Comparison of ENCODE assay signal across 9 mouse cellular contexts in genomic region chr5:123134186-123134874, GRCm38 (mm10). TPM values are rescaled to one million over a fixed set of nuclear protein-coding genes. Genes with fewer than 3 reads are reported as not detected.
A peak's percentile ranks its signal among the peaks of the same experiment; 100 is the strongest.
DNase-seq lines count a peak whose midpoint lies in the region; ATAC-seq and TF ChIP-seq lines count a peak whose summit lies in the region.
"Had no signal": no experiment of that assay in that cellular context is flagged by ENCODE, and none has a peak within 500 bp of the region (broad histone marks: within the 10 kb centered on the region; RNA-seq: fewer than 3 reads in every experiment).

No protein-coding gene starts in this region.

- H3K9ac ChIP-seq in hindbrain, postnatal 0 days (replicated peaks; ENCODE audit: low read length): peak overlapping the region; percentile 96
- H3K9ac ChIP-seq in liver, embryonic 13.5 days: peak overlapping the region; percentile 100

- peak overlapping the region; percentile 78; the same call in 1 of the 2 replicates for H3K4me3 ChIP-seq in hindbrain, postnatal 0 days (ENCODE audit: low read length)
- H3K4me3 ChIP-seq in liver, embryonic 13.5 days (replicated peaks): peak overlapping the region; percentile 96
- H3K4me3 ChIP-seq in olfactory bulb, adult 2 months (ENCODE audit: insufficient read depth, low read depth, low read length): no peak overlapping the region

- peaks cover 59% of the 10 kb centered on the region for H3K4me1 ChIP-seq in hindbrain, postnatal 0 days (ENCODE audit: insufficient read depth, low read length)
- H3K4me1 ChIP-seq in liver, embryonic 13.5 days (replicated peaks): peaks cover 91% of the 10 kb centered on the region
- H3K4me1 ChIP-seq in olfactory bulb, adult 2 months (ENCODE audit: control insufficient read depth, insufficient read depth, low read length): peaks cover 76% of the 10 kb centered on the region

- DNase-seq in frontal cortex, postnatal 36 days (ENCODE audit: low spot score in 2 of 2): peak; percentile 49 to 60
- no peak for DNase-seq in frontal cortex, postnatal 10 days (ENCODE audit: low spot score in 2 of 2)
- DNase-seq in cerebellum, adult 18-20 months: peak; percentile 69 to 73
- peak; percentile 79 to 87 for DNase-seq in gastrocnemius, adult 8-10 months (ENCODE audit: low spot score in 2 of 2)
- DNase-seq in hindbrain, postnatal 0 days (ENCODE audit: low spot score): peak; percentile 49
- DNase-seq in liver, embryonic 13.5 days: no peak
- DNase-seq in spleen, adult 12 weeks (ENCODE audit: low spot score): no peak

- no peaks in the 10 kb centered on the region; the same call in 1 of the 2 replicates for H3K36me3 ChIP-seq in hindbrain, postnatal 0 days (ENCODE audit: insufficient read depth, low read length)
- H3K36me3 ChIP-seq in liver, embryonic 13.5 days: peaks cover 31% of the 10 kb centered on the region

- peak overlapping the region; percentile 100 for H3K27ac ChIP-seq in hindbrain, postnatal 0 days
- H3K27ac ChIP-seq in liver, embryonic 13.5 days: peak overlapping the region; percentile 100
- peak overlapping the region; percentile 84 for H3K27ac ChIP-seq in olfactory bulb, adult 2 months (ENCODE audit: insufficient read depth, low read depth, low read length)

- H3K4me2 ChIP-seq in hindbrain, postnatal 0 days (ENCODE audit: low read depth, low read length): peak overlapping the region; percentile 99
- peak overlapping the region; percentile 100 for H3K4me2 ChIP-seq in liver, embryonic 13.5 days

- no peaks in the 10 kb centered on the region for H3K9me3 ChIP-seq in hindbrain, postnatal 0 days (ENCODE audit: low read length)
- no peaks in the 10 kb centered on the region for H3K9me3 ChIP-seq in liver, embryonic 13.5 days (replicated peaks)

- no peak for TF ChIP-seq POLR2A in olfactory bulb, adult 2 months (IDR thresholded peaks at IDR 0.05; ENCODE audit: insufficient read depth, low read depth, low read length)

- H3K27me3 ChIP-seq in hindbrain, postnatal 0 days (ENCODE audit: insufficient read depth, low read length): no peaks in the 10 kb centered on the region
- H3K27me3 ChIP-seq in liver, embryonic 13.5 days: 0 out of 2 replicates have a peak, but pooled peaks cover 9% of the 10 kb centered on the region

- ATAC-seq in hindbrain, postnatal 0 days: no peak
- no peak for ATAC-seq in liver, embryonic 13.5 days (ENCODE audit: low read depth)

- WGBS in hindbrain, postnatal 0 days: 10% methylated on average over 13 of the region's 13 CpGs
- WGBS in liver, embryonic 13.5 days (ENCODE audit: insufficient replicate concordance): 46% methylated on average over 13 of the region's 13 CpGs
- WGBS in olfactory bulb, adult 2 months: 9% methylated on average over 13 of the region's 13 CpGs

- no peak for TF ChIP-seq CTCF in hindbrain, postnatal 0 days (IDR thresholded peaks at IDR 0.05; ENCODE audit: low read depth)
- TF ChIP-seq CTCF in olfactory bulb, adult 2 months (IDR thresholded peaks at IDR 0.05; ENCODE audit: insufficient read depth, low read depth, low read length): no peak

RNA-seq across cellular contexts. Expression of gene Rhof, which starts 1.8 kb away (rescaled TPM):
- under 1 TPM in 3 of 4 experiments, not detected in 1; 0.24 to 0.36 (median 0.36) TPM for total RNA-seq in gastrocnemius, adult 8-10 months (2022)
- total RNA-seq in hindbrain, postnatal 0 days (2014; rRNA removed): 43.5 and 44.4 TPM in 2 replicates
- 36.6 and 36.8 TPM in 2 replicates for polyA plus RNA-seq in hindbrain, postnatal 0 days (2015; fragmentation: Nextera tagmentation; extraction: Ambion mirVana)
- polyA plus RNA-seq in liver, embryonic 13.5 days (2015; fragmentation: Nextera tagmentation; extraction: Ambion mirVana): 2.5 and 3.4 TPM in 2 replicates
- not detected in 2 replicates for polyA plus RNA-seq in olfactory bulb, adult 2 months (2012; ENCODE audit: insufficient read depth, insufficient read length, low replicate concordance, missing spikeins)

RNA-seq across cellular contexts. Expression of gene Setd1b, which starts 7.7 kb away (rescaled TPM):
- 10 to 100 TPM in 3 of 4 experiments, 1 to 10 TPM in 1; 8.0 to 10.8 (median 10.5) TPM for total RNA-seq in gastrocnemius, adult 8-10 months (2022)
- 4.8 TPM in 2 replicates for total RNA-seq in hindbrain, postnatal 0 days (2014; rRNA removed)
- 7.1 and 7.2 TPM in 2 replicates for polyA plus RNA-seq in hindbrain, postnatal 0 days (2015; fragmentation: Nextera tagmentation; extraction: Ambion mirVana)
- polyA plus RNA-seq in liver, embryonic 13.5 days (2015; fragmentation: Nextera tagmentation; extraction: Ambion mirVana): 3.4 and 3.8 TPM in 2 replicates
- polyA plus RNA-seq in olfactory bulb, adult 2 months (2012; ENCODE audit: insufficient read depth, insufficient read length, low replicate concordance, missing spikeins): not detected in 2 replicates

RNA-seq across cellular contexts. Expression of gene Psmd9, which starts 34.9 kb away (rescaled TPM):
- 10 to 100 TPM; 11.4 to 12.8 (median 12.3) TPM for total RNA-seq in gastrocnemius, adult 8-10 months (2022)
- total RNA-seq in hindbrain, postnatal 0 days (2014; rRNA removed): 28.5 and 30.8 TPM in 2 replicates
- 86.1 and 87.2 TPM in 2 replicates for polyA plus RNA-seq in hindbrain, postnatal 0 days (2015; fragmentation: Nextera tagmentation; extraction: Ambion mirVana)
- 76.0 and 76.3 TPM in 2 replicates for polyA plus RNA-seq in liver, embryonic 13.5 days (2015; fragmentation: Nextera tagmentation; extraction: Ambion mirVana)
- polyA plus RNA-seq in olfactory bulb, adult 2 months (2012; ENCODE audit: insufficient read depth, insufficient read length, low replicate concordance, missing spikeins): not detected in 2 replicates

RNA-seq across cellular contexts. Expression of gene Hpd, which starts 48.2 kb away (rescaled TPM):
- 1 to 10 TPM in 1 of 4 experiments, not detected in 3; 1.3 TPM for total RNA-seq in gastrocnemius, adult 8-10 months (2022)
- total RNA-seq in hindbrain, postnatal 0 days (2014; rRNA removed): not detected in 2 replicates
- polyA plus RNA-seq in hindbrain, postnatal 0 days (2015; fragmentation: Nextera tagmentation; extraction: Ambion mirVana): not detected in 2 replicates
- 12.4 and 15.2 TPM in 2 replicates for polyA plus RNA-seq in liver, embryonic 13.5 days (2015; fragmentation: Nextera tagmentation; extraction: Ambion mirVana)
- polyA plus RNA-seq in olfactory bulb, adult 2 months (2012; ENCODE audit: insufficient read depth, insufficient read length, low replicate concordance, missing spikeins): not detected in 2 replicates
- total RNA-seq: left cerebral cortex, postnatal 14 days had no signal

Comparison
In these comparisons a context has a peak if more than half of its experiments do, and no peak if none do; other contexts are left out.
1. DNase-seq: peak in frontal cortex, postnatal 36 days (2 of 2), cerebellum, adult 18-20 months (2 of 2), gastrocnemius, adult 8-10 months (2 of 2) and hindbrain, postnatal 0 days (single experiment); none in frontal cortex, postnatal 10 days (0 of 2), liver, embryonic 13.5 days (single experiment) and spleen, adult 12 weeks (single experiment).
2. Peak in every context shown above with its lines, with median percentiles within 50 percentile points of each other: H3K27ac ChIP-seq.